Mouse (Mus musculus): ENCODE data around the gene Pmepa1. TPM values are rescaled to one million over a fixed set of nuclear protein-coding genes. Genes with fewer than 3 reads are reported as not detected.

Pmepa1 gene
- total and polyA plus RNA-seq, 2 experiments from 2014 or later: 4.3 to 12.9 TPM

- Histone ChIP-seq H3K27me3 (ENCODE audit: control insufficient read depth, insufficient read depth, low read length) (no peaks in the 10 kb centered on the region), H3K4me1 (ENCODE audit: control insufficient read depth, insufficient read depth) (no peaks in the 10 kb centered on the region), H3K4me3 (ENCODE audit: low read depth, low read length) (no peak overlapping the region), H3K9me3 (replicated peaks; ENCODE audit: control insufficient read depth, low read length) (no peaks in the 10 kb centered on the region), H3K27ac (ENCODE audit: low read depth) (no peak overlapping the region), H3K9ac (replicated peaks; ENCODE audit: low read depth, low read length) (no peak overlapping the region), H3K36me3 (replicated peaks; ENCODE audit: control insufficient read depth, insufficient read depth, low read length) (peaks cover 43% of the 10 kb centered on the region), H3K4me2 (ENCODE audit: low read depth, low read length) (no peak overlapping the region)
- ATAC-seq (ENCODE audit: insufficient read depth, low read depth): no peak
- DNase-seq (ENCODE audit: low spot score): no peak
- TF ChIP-seq EP300 (IDR thresholded peaks at IDR 0.05; ENCODE audit: low read depth) (no peak), CTCF (IDR thresholded peaks at IDR 0.05; ENCODE audit: low read depth) (no peak)
- 82% methylated on average over 8 of the region's 8 CpGs for WGBS
These were observed 49.5 kb downstream of the Pmepa1 start for GRCm38 (mm10) chr2:173226792-173227191.

- Histone ChIP-seq H3K9ac (replicated peaks; ENCODE audit: low read depth, low read length) (no peak overlapping the region), H3K27ac (ENCODE audit: low read depth) (no peak overlapping the region), H3K36me3 (replicated peaks; ENCODE audit: control insufficient read depth, insufficient read depth, low read length) (peaks cover 34% of the 10 kb centered on the region), H3K9me3 (replicated peaks; ENCODE audit: control insufficient read depth, low read length) (no peaks in the 10 kb centered on the region), H3K27me3 (ENCODE audit: control insufficient read depth, insufficient read depth, low read length) (no peaks in the 10 kb centered on the region), H3K4me1 (ENCODE audit: control insufficient read depth, insufficient read depth) (no peaks in the 10 kb centered on the region), H3K4me2 (ENCODE audit: low read depth, low read length) (no peak overlapping the region), H3K4me3 (ENCODE audit: low read depth, low read length) (no peak overlapping the region)
- TF ChIP-seq CTCF (IDR thresholded peaks at IDR 0.05; ENCODE audit: low read depth) (no peak), EP300 (IDR thresholded peaks at IDR 0.05; ENCODE audit: low read depth) (no peak)
- WGBS: 80% methylated on average over 7 of the region's 7 CpGs
- no peak for ATAC-seq (ENCODE audit: insufficient read depth, low read depth)
- no peak for DNase-seq (ENCODE audit: low spot score)
These were observed 50.4 kb downstream of the Pmepa1 start for GRCm38 (mm10) chr2:173225906-173226305.

- Histone ChIP-seq H3K27me3 (ENCODE audit: control insufficient read depth, insufficient read depth, low read length) (no peaks in the 10 kb centered on the region), H3K27ac (ENCODE audit: low read depth) (no peak overlapping the region), H3K9ac (replicated peaks; ENCODE audit: low read depth, low read length) (no peak overlapping the region), H3K4me1 (ENCODE audit: control insufficient read depth, insufficient read depth) (no peaks in the 10 kb centered on the region), H3K9me3 (replicated peaks; ENCODE audit: control insufficient read depth, low read length) (no peaks in the 10 kb centered on the region), H3K36me3 (replicated peaks; ENCODE audit: control insufficient read depth, insufficient read depth, low read length) (peaks cover 31% of the 10 kb centered on the region), H3K4me2 (ENCODE audit: low read depth, low read length) (no peak overlapping the region), H3K4me3 (ENCODE audit: low read depth, low read length) (no peak overlapping the region)
- WGBS: 57% methylated on average over 7 of the region's 7 CpGs
- DNase-seq (ENCODE audit: low spot score): no peak
- TF ChIP-seq EP300 (IDR thresholded peaks at IDR 0.05; ENCODE audit: low read depth): no peak
- TF ChIP-seq CTCF (IDR thresholded peaks at IDR 0.05; ENCODE audit: low read depth): no peak
- ATAC-seq (ENCODE audit: insufficient read depth, low read depth): no peak
These were observed 51.5 kb downstream of the Pmepa1 start for GRCm38 (mm10) chr2:173224832-173225231.

DNA sequence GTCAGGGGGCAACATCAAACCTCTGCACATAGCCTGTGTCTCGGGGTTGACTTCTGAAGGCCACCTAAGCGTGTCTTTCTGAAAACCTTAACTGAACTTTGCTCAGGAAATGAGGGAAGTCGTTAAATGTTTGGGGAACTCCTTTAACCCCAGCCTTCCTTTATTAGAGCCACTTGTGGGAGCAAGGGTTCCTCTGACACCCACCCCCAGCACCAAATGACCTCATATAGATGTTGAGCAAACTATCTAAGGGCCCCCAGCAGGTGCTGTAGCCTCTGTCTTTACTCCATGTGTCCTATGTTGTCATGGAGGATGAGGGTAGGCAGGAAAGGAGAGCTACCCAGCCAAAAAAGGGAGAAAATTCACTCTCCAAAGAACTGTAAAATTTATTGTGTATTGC, 52.2 kb downstream of the Pmepa1 start:
- no peak for DNase-seq (ENCODE audit: low spot score)
- Histone ChIP-seq H3K9me3 (replicated peaks; ENCODE audit: control insufficient read depth, low read length) (no peaks in the 10 kb centered on the region), H3K4me2 (ENCODE audit: low read depth, low read length) (no peak overlapping the region), H3K4me1 (ENCODE audit: control insufficient read depth, insufficient read depth) (no peaks in the 10 kb centered on the region), H3K36me3 (replicated peaks; ENCODE audit: control insufficient read depth, insufficient read depth, low read length) (peaks cover 31% of the 10 kb centered on the region), H3K27me3 (ENCODE audit: control insufficient read depth, insufficient read depth, low read length) (no peaks in the 10 kb centered on the region), H3K9ac (replicated peaks; ENCODE audit: low read depth, low read length) (no peak overlapping the region), H3K27ac (ENCODE audit: low read depth) (no peak overlapping the region), H3K4me3 (ENCODE audit: low read depth, low read length) (no peak overlapping the region)
- TF ChIP-seq CTCF (IDR thresholded peaks at IDR 0.05; ENCODE audit: low read depth) (no peak), EP300 (IDR thresholded peaks at IDR 0.05; ENCODE audit: low read depth) (no peak)
- no peak for ATAC-seq (ENCODE audit: insufficient read depth, low read depth)
- WGBS: 59% methylated on average over 3 of the region's 3 CpGs

DNA sequence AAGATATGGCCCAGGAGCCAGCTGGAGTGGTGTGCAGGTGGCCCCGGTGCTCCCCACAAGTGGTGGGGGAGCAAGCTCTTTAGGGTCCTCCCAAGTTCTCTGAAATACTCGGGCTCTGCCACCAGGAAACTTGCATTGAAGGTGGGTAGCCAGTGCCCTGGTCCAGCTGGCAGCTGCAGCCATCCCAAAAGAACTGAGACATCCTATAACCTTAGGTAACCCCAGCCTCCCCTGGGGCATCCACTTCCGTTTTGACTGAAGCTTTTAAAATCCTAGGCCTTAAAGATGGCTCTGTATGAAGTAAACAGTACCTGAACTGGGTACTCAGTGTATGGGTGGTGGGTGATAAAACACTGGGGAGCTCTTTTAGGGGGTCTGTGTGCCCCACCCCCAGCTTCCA, 52.8 kb downstream of the Pmepa1 start:
- no peak for TF ChIP-seq CTCF (IDR thresholded peaks at IDR 0.05; ENCODE audit: low read depth)
- TF ChIP-seq EP300 (IDR thresholded peaks at IDR 0.05; ENCODE audit: low read depth): no peak
- Histone ChIP-seq H3K9me3 (replicated peaks; ENCODE audit: control insufficient read depth, low read length) (no peaks in the 10 kb centered on the region), H3K4me3 (ENCODE audit: low read depth, low read length) (no peak overlapping the region), H3K9ac (replicated peaks; ENCODE audit: low read depth, low read length) (no peak overlapping the region), H3K4me2 (ENCODE audit: low read depth, low read length) (no peak overlapping the region), H3K27ac (ENCODE audit: low read depth) (no peak overlapping the region), H3K27me3 (ENCODE audit: control insufficient read depth, insufficient read depth, low read length) (no peaks in the 10 kb centered on the region), H3K4me1 (ENCODE audit: control insufficient read depth, insufficient read depth) (no peaks in the 10 kb centered on the region), H3K36me3 (replicated peaks; ENCODE audit: control insufficient read depth, insufficient read depth, low read length) (peaks cover 28% of the 10 kb centered on the region)
- DNase-seq (ENCODE audit: low spot score): no peak
- no peak for ATAC-seq (ENCODE audit: insufficient read depth, low read depth)
- WGBS: 60% methylated on average over 3 of the region's 3 CpGs

GRCm38 (mm10) chr2:173220754-173221153, 55.6 kb downstream of the Pmepa1 start:
- H3K4me1 ChIP-seq (ENCODE audit: control insufficient read depth, insufficient read depth): no peaks in the 10 kb centered on the region
- no peak overlapping the region for H3K4me2 ChIP-seq (ENCODE audit: low read depth, low read length)
- H3K9ac ChIP-seq (replicated peaks; ENCODE audit: low read depth, low read length): no peak overlapping the region
- no peaks in the 10 kb centered on the region for H3K27me3 ChIP-seq (ENCODE audit: control insufficient read depth, insufficient read depth, low read length)
- H3K27ac ChIP-seq (ENCODE audit: low read depth): no peak overlapping the region
- DNase-seq (ENCODE audit: low spot score) (no peak), ATAC-seq (ENCODE audit: insufficient read depth, low read depth) (no peak)
- no peaks in the 10 kb centered on the region for H3K9me3 ChIP-seq (replicated peaks; ENCODE audit: control insufficient read depth, low read length)
- H3K36me3 ChIP-seq (replicated peaks; ENCODE audit: control insufficient read depth, insufficient read depth, low read length): peaks cover 4% of the 10 kb centered on the region; the same call in 1 of the 2 replicates
- TF ChIP-seq CTCF (IDR thresholded peaks at IDR 0.05; ENCODE audit: low read depth) (no peak), EP300 (IDR thresholded peaks at IDR 0.05; ENCODE audit: low read depth) (no peak)
- no peak overlapping the region for H3K4me3 ChIP-seq (ENCODE audit: low read depth, low read length)
- 89% methylated on average over 9 of the region's 9 CpGs for WGBS
